Mouse (Mus musculus): ENCODE measurements at regions not wholly inside any gene's neighbourhood (a gene's known extent, or its start where the extent isn't known, plus 50 kb on each side); places are given as distances from the start of the nearest gene placed in this dataset.

DNA sequence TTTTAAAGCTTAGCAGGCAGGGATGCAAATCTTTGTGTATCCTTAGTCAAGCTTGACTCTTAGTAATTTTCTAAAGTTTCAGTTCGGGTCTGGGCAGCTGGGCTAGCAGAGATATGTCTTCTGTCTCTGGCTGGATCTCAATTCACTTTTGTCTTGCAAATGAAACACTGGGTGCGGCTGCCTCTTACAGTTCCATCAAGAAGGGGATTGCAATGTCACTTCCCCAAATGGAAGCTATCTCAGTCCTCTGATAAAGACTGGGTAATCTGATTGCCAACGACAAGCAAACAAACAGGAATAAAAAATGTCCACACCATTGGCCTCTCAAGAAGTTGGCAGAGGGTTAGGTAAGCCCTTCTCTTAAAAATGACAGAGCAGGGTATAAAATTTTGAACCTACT is 314.1 kb upstream of the Fam19a5 start:
- DNase-seq (ENCODE audit: low spot score in 2 of 2), result no peak

DNA sequence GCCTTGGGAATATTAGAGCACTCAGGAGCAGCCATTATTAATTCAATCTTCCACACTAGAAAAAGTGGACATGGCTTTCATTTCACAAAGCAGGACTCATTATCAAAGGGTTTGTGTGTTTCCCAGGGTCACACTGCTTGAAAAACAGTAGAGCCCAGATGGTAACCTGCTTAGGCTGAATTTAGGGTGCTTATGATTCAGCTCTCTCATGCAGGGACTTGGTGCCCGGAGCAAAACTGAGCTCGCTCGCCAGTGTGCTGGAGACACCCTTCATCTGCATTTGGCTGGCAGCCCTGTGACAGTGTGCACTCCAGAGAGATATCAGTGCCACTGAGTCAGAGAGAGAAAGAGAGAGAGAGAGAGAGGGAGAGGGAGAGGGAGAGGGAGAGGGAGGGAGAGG is 308.0 kb upstream of the Fam19a5 start:
- DNase-seq (ENCODE audit: low spot score in 2 of 2), result no peak

DNA sequence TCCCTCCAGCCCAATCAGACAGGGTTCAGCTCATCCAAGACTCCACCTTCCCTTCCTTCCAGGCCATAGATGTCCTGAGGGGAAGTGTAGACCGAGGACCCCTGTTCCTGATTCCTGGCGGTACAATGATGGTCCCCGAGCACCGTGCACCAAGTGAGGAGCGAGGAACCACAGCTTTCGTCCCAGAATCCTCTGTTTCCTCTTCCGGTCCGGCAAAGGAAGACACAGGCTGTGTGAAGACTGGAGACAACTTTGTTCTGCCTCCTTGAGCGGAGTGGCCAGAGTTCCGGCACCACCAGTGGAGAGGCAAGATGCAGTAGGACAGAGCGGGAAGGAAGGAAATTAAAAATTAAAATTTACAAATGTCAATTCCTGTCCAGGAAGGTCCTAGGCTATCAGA is 305.0 kb upstream of the Fam19a5 start:
- no peak for DNase-seq (ENCODE audit: low spot score in 2 of 2)

DNA sequence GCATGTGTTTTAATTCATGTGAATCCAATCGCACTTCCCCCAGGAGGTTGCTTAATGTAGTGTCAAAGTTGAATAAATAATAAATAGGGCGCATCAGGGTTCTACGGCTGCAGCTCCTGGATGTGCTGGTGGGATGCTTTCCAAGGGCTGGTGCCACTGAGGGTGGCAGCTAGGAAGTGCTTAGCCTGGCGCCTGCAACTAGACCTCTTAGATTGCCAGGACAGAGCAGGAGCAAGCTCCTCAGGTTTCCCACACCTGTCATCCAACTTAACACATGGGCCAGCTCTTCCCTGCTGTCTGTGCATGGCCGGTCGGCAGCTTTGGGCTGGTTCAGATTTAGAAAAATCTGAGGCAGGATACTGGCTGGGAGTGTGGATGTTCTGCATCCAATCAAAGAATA is 282.6 kb upstream of the Fam19a5 start:
- DNase-seq (ENCODE audit: low spot score in 2 of 2), result no peak

DNA sequence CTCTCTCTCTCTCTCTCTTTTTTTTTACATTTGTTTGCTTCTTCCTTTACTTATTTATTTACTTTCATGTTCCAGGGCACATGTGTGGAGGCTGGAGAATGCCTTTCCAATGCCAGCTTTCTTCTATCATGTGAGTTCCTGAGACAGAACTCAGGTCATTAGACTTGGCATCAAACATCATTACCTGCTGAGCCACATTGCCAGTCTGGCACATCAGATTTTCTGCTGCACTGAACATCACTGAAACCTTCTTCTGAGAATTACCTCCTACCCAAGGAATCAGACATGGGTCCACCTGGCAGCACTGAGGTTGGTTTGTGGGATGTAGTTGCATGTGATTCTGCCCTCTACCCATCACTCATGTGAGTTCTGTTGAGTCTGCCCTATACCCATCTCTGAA is 279.2 kb upstream of the Fam19a5 start:
- no peak for DNase-seq (ENCODE audit: low spot score in 2 of 2)

DNA sequence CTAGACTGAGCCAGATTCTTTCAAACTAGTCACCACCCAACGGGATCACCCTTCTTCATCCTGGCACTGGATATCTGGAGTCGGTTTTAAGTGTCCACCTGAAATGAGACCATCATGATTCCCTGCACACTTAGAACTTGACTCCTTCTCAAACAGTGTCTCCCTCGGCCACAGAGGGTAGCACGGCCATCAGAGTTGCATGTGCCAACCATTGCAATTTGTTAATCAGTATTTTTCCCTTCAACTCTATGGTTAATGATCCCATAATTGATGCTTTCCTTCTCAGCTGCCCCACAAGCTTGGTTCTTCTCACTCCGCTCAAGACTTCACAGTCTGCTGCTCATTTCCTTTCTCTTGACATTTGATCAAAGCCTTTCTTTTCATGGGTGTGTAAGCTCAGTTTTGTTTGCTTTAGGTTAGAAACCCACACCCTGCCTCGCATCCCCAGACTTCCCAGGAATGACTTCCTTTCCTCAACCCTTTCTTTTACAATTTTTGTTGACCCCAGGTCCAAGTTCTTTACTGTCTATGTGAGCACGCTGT is 253.0 kb upstream of the Fam19a5 start:
- DNase-seq (ENCODE audit: low spot score in 2 of 2), result no peak

DNA sequence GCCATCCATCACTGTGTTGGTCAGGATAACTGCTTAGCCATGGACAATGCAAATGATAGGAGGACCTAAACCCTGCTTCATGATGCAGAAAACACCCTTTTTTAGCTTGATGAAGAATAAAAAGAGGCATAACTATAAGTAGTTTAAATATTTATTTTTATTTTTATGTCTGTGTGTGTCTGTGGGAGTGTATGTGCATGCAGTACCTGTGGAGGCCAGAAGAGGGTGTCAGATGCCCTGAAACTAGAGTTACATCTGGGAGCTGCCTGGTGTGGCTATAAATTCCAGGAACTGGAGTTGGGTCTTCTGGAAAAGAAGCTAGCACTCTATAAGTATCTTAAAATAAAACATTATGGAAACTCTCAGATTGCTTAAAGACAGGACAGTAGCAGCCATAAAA is 224.2 kb upstream of the Fam19a5 start:
- no peak for DNase-seq (ENCODE audit: low spot score in 2 of 2)

DNA sequence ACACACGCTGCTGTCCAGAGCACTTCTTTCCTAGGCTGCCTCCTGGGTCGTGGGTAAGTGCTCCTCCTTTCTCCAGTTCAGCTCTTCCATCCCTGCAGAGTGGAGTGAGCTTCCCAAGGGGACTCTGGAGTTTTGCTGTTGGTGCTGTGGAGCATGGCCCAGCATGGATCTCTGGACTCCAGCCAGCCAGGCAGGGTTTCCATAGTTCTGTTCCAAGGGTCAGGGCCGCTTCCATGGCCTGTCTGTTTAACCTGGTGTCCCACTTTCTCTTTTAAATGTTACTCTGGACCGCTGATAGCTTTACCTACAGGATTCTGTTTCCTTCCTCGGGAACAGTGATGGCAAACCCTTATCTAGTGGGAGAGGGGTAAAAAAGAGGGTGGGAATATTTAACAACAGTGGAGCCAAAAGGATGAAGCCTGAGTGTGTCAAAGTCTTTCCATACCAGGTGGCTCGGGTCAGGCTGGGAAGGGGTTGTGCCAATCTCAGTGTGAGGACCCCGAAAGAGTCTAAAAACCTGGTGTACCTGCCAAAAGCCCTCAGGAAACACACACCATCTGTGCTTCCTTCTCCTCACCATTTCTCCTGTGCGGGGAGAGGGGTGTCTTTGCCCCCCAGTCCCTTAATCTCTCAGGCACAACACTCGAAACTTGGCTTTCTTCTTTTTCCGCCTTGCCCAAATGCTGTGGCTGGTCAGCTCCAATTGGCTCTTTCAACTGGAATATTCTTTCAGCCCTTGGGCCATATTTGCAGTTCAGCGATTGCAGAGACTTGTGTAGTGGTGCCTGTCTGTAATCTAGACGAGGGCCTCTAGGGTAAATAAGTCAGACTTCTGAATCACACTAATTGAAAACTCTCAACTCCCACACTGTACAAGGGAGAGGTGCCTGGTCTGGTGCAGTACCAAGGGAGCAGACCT is 222.8 kb upstream of the Fam19a5 start:
- DNase-seq (ENCODE audit: low spot score in 2 of 2), result no peak

DNA sequence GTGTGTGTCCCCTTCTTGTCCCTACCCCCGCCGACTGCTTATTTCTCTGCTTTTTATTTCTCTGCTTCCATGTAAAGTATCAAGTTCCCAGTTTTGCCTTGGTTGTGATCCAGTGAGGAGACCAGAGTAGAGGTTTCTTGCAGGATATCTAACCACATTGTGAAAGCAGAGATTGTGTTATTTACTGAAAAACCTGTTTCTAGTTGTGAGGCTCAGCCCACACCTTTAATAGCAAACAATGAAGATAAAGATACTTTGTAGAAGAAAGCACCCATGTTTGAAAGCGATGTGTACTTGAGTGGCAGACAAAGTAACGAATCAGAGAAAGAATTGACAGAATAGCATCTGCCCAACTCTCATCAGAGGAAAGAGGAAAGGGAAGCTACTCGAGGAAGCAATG is 218.7 kb upstream of the Fam19a5 start:
- no peak for DNase-seq (ENCODE audit: low spot score in 2 of 2)

DNA sequence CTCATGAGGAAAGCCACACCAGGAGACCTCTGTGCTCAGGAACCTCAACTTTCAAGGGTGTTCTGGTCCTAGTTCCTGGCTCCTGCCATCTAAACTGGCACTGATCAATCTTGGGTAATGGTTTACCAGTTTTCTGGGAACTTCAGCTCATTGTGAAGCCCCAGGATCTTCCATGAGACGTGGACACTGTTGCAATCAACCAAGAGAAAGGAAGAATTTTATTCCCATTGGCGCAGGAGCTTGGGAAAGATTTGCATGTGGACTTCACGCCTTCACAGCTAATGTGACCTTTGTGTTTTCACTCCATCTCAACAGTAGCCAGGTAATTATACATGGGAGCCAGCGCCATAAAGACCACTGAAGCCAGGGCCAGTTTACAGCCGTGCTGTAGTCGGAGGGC is 217.8 kb upstream of the Fam19a5 start:
- no peak for DNase-seq (ENCODE audit: low spot score in 2 of 2)

DNA sequence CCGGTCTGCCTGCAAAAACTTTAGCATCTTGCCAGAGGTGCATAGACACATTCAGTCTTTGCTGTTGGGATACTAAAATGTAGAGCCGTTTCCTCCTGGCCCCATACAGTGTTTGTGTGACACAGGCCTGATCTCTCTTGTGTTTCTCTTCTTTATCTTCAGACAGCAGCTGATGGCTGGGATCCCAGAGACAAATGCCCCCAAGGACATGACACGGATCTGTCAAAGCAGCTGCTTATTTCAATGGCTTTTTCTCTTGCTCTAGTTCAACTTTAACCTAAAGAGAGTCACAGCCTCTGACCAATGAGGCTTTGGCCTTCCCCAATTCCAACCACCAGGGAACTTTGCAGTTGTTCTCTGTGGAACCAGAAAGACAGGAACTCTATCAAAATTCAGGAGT is 211.7 kb upstream of the Fam19a5 start:
- DNase-seq (ENCODE audit: low spot score in 2 of 2), result no peak

DNA sequence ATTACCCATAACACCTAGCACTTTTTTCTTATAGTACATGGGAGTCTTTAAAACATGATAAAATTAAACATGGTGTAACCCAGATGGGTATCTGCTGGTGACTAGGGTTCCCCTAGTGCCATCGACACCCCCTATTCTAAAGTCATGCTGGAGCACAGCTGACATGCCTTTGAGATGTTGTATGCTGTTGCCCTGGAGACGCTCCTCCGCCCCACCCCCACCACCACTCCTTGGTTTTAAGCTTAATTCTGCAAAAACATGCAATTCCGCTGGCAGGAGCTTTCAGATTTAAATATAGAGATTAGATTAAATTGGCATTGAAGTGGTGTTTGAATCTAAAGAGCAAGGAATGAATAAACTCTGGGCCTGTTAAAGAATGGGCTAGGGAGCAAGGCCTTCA is 210.6 kb upstream of the Fam19a5 start:
- DNase-seq (ENCODE audit: low spot score in 2 of 2), result no peak

DNA sequence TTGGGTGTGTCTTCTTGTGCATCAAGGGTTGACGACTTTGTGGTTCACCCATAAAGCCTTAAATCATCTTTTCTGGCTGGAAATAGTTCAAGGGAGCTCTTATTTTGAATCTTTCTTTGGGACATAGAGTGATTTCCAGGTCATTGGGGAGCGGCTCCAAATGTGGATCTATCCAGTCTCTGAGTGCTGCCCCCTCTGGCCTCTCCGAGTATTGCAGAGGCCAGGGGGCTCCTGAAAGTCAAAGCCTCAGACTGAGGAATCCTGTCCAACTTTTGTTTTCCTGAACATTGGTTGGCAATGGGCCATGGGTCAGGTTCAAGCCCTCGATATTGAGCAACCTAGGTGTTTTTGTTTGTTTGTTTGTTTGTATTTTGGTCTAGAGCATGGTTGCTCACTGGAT is 209.7 kb upstream of the Fam19a5 start:
- no peak for DNase-seq (ENCODE audit: low spot score in 2 of 2)

DNA sequence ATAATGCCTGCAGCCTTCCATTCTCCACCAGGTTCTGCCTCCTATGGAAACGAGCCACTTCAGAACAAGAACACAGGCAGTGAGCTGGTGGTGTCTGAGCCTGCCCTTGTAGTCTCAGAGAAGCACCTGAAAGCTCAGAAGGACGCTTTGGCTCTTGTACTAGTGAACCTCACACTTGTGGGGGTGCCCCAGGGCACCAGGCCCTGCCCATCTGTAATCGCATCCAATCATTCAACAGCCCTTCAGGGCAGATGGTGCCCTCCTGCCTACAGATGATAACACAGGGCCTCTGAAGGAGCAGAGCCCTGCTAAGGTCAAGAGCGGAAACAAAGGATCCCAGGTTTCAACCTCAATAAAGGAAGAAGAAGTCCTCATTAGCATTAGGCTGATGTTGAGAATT is 208.8 kb upstream of the Fam19a5 start:
- DNase-seq (ENCODE audit: low spot score in 2 of 2), result no peak

DNA sequence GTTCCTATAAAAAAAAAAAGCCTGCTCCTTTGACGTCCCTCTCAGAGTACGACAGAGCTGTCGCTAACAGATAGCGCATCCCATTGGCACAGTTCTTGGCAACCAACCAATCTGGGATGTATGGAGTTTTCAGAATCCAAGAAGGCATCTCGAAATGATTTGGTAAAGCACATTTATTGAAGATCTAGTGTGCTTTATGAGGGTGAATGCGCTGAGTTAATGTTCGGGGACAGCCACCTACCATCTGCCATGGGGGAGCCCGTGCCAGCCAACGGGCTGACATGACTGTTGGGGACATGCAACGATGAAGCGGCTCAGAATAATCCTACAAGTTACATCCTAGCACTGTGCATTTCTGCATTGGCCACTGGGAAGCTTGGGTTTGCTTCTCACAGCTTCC is 208.4 kb upstream of the Fam19a5 start:
- no peak for DNase-seq (ENCODE audit: low spot score in 2 of 2)

DNA sequence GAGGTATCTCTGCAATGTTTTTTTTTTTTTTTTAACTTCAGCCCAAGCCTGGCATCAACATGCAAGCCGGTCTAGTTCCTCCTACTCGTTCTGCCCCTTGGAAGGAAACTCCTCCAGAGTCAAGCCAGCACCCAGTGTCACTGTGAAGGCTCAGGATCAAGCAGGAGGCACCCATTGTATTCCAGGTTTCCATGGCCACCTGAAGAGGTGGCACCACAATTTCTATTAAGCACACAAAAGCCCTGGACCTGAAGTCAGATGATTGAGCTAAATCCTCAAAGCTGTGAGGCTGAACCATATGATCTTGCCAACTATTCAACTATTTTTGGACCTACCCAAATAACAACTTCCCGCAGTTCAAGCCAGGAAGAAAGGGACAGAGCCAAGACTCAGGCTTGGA is 204.2 kb upstream of the Fam19a5 start:
- DNase-seq (ENCODE audit: low spot score in 2 of 2), result no peak

DNA sequence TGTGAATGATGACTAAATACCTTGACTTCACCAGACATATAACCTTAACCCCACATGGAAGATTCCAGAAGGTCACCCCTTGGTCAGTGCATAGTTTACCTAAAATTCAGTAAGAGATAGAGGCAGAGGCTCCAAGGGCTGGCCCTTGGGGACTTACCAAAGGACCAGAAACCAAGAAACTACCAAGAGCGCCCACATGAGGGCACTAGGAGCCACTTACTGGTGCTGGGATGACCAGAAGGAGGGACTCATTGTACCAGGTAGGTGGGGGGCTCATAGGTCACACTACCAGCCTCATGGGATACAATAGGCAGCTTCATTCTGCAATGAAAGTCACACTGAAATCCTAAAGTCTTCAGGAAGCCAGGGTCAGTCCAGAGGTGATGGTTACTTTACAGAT is 201.4 kb upstream of the Fam19a5 start:
- DNase-seq (ENCODE audit: low spot score in 2 of 2), result no peak

DNA sequence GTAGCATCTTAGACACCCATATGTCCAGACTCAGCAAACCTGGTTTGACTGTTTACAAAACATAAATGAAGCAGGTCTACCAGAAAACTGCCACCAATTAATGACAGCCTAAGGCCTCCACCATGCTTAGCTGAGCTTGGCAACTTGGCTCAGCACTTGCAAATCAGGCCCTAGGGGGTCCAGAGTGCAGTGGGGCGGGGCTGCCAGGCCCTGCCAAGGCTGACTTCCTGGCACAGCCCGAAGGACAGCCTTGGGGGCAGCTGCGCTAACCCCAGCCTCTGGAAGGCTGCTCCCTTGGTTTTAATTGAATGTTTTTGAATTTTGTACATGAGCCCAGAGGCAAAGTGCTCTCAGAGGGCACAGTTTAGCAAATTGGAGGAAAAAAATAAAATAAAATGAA is 198.3 kb upstream of the Fam19a5 start:
- DNase-seq (ENCODE audit: low spot score in 2 of 2), result no peak

DNA sequence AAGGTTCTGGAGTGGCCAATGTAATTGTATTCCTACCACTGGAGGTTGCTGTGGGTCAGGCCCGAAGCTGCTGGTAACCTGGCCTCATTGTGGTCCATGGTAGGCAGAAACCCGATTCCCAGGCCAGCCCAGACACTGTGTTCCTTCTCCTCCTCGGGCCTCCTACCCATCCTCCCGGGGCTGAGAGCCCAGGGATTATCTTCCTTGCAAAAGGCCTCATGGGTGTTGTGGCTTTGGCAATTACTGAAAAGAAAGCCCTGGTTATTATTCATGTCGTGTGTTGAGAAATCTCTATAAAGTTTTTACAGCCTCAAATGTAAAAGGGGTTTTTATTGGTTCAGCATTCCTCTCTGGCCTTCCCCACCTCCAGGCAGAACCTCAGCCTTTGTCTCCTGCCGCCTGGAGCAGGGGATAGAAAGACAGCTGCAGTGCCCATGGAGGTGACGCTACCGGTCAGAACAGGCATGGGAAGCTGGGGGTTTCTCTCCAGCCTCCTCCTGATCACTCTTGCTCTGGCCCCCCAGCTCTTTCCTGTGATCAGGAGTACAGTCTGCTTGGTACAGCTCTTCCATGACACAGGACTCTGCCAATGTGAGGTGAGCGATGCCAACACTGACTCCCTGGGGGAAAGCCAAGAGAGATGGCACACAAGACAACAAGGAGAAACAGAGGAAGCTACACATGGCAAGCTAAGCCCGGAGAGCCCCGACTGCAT is 194.4 kb upstream of the Fam19a5 start:
- DNase-seq (ENCODE audit: low spot score in 2 of 2), result no peak

DNA sequence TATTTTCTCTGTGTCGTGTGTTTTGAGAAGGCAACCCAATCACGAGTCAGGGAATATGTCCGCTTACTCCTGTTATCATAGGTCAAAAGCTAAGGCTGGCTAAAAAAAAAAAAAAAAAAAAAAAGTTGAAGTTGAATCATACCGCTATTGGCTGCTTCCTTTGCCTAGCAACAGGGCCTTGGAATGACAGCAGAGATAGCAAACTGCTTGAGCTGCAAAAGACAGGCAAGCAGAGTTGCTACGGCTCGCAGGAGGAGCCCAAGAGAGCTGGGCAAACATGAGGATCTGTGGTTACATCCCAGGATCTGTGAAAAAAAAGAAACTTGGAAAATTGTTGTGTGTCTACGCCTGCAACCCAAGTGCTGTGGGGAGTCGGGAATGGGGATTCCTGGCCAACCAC is 191.3 kb upstream of the Fam19a5 start:
- no peak for DNase-seq (ENCODE audit: low spot score in 2 of 2)

DNA sequence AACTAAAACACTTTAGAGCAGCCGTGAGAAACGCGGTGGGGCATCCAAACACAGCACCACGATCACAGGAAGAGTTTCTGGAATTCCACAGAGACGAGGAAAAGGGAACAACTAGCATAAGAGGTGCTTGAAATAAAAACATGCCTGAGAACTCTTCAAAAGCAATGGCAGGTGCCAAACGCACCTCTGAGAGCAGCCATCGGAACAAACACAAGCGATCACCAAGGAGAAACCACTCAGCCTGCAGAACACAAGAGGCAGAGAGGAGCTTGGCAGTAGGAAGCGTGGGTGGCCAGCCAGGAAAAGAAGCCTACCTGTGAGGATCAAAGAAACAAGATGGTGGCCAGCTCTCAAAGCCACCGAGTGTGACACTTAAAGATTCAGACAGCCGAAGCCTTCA is 190.2 kb upstream of the Fam19a5 start:
- DNase-seq (ENCODE audit: low spot score in 2 of 2), result no peak

DNA sequence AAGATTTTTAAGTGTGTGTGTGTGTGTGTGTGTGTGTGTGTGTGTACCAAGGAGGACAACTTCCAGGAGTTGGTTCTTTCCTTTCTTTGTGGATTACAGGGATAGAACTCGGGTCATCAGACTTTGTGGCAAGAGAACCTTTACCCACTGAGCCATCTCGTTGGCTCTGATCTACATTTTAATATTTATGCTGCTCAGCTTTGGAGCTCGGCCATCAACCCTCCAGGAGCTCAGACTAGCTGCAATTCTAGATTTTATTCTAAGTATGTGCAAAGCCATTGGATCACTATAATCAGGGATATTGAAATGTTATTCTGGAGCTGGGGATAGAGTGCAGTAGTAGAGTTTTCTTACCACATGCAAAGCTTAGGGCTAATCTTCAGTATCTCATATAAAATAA is 183.6 kb upstream of the Fam19a5 start:
- no peak for DNase-seq (ENCODE audit: low spot score in 2 of 2)

DNA sequence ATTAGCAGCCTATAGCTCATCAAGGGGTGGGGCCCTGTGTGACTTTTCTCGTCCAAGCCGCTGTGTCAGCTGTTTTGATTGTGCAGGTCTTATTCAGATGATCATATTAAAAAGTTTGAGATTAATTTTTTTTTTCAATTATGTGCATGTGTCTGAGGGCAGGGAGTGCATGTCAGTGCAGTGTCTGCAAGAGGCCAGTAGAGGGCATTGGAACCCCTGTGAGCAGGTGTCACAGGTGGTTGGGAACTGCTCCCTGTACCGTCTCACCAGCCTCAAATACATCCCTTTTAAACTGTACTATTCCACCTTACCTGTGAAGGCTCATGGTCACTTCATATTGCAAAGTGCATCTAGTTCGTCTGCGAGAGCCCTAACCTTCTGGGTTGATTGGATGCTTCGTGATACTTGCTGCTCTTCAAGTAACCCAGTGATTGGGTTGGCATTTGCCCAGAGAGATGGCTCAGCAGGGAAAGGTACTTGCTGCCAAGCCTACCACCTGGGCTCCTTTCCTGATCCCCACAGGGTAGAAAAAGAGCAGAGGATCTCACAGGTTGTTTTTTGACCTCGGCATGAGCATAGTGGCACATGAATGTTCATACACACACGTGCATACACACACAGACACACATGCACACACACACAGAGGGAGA is 178.3 kb upstream of the Fam19a5 start:
- no peak for DNase-seq (ENCODE audit: low spot score in 2 of 2)
